Mouse (Mus musculus): ENCODE results near the gene Chchd6. TPM values are rescaled to one million over a fixed set of nuclear protein-coding genes. Genes with fewer than 3 reads are reported as not detected.

The Chchd6 gene
- total RNA-seq (2021) (10 to 100 TPM; 26.3 to 39.4 TPM), polyA plus RNA-seq (2012; rRNA removed) (34.2 and 54.1 TPM in 2 replicates)
- long read RNA-seq, transcript Chchd6-201 (8 exons, 1,121 nt): major isoform, 58 of 65 reads
- long read RNA-seq, partial matches to known transcripts: 4 of 65 reads
- long read RNA-seq, other reads (novel, unspliced or antisense): 2 of 65 reads

DNA sequence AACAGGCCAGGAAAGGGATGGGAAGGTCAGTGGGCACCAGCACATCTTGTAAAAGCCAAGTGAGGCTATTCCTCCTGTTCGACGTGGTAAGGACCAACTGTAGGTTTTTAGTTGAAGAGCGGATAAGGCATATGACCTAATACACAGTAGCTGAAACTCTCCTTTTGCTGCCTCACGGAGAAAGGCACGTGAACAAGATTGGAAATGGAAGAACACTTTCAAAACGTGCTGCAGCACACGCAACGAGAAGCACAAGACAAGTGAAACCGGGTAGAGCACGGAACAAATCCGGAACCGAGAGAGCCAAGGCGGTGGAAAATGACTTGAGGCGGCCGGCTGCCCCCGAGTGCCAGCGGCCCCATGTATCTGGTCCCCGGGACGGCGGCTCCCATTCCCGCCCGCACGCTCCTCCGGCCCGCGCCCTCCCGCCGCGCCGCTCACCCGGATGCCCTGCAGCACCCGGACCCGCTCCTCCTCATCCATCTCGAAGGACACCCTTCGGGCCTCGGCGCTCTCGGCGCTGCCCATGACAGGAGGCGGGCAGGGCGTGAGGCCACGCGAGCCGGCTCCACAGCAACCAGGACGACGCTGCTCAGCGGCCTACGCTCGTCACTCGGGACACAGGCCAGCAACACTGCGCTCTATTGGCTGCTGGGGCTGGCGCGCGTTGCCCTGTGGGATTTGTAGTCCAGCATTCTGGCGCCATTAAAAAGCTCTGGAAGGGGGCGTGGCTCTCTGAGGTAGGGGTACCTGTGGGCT is at the start of gene Chchd6:
Gene Chchd6, minus strand, starts transcription at position 635 of the 759 bp plus-strand sequence.
- peak; percentile 96 for DNase-seq

DNA sequence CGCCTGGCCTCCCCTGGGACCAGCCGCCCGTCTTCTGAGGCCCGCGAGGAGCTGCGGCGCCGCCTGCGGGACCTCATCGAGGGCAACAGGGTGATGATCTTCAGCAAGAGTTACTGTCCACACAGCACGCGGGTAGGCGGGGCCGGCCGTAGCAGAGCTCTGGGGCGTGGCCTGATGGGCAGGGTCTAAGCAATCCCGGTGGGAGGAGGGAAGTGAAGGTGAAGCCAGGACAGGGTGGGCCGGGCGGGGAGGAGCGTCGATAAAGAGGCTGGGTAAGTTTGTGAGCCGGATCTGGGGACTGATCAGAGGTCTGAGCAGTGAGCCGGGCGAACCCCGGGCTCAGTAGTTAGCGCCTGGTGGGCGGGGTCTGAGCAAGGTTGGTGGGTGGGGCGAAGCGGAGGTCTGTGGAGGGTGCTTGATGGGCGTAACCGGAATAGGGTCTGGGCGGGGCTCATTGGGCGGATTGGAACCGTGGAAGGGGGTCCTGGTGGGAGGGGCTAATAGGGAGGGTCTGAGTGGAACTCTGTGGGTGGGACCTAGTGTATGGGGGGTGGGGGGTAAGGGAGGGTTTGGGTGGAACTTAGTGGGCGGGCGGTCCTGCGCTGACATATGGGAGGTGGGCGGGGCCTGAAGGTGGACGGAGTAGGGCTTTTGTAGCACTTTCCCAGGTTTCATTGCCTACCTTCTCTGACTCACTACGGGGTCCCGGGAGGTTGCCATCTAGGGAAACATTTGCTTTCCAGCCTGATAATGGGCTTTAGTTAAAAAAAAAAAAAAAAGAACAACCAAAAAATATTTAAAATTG is 49.0 kb upstream of the Chchd6 start:
- peak; percentile 96 for DNase-seq

GRCm38 (mm10) chr6:89643798-89644270 is 48.4 kb upstream of the Chchd6 start, which contains the start of gene Txnrd3:
Txnrd3 (plus strand) TSS chr6:89643988.
- peak; percentile 97 for DNase-seq

DNA sequence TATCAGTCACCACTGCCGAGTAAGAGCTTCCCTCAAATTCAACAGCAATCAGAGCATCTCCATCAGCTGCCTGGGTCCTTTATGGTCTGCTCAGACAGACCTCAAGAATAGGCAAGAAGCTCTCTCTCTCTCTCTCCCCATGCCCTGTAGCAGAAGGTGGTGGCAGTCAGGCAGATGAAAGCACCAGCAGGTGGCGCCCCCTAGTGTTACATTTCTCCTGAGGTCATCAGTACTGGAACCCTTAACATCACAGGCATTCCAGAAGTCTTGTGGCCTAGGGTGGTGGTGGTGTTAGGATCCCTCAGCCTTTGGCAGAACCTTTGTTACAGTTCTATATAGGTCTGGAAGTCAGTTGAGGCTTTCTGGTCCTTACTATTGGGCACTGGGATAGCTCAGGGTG is 43.6 kb upstream of the Chchd6 start:
- DNase-seq: peak; percentile 35

GRCm38 (mm10) chr6:89637977-89638376 is 42.5 kb upstream of the Chchd6 start:
- no peak for DNase-seq

GRCm38 (mm10) chr6:89634400-89634799 is 38.9 kb upstream of the Chchd6 start:
- no peak for DNase-seq

DNA sequence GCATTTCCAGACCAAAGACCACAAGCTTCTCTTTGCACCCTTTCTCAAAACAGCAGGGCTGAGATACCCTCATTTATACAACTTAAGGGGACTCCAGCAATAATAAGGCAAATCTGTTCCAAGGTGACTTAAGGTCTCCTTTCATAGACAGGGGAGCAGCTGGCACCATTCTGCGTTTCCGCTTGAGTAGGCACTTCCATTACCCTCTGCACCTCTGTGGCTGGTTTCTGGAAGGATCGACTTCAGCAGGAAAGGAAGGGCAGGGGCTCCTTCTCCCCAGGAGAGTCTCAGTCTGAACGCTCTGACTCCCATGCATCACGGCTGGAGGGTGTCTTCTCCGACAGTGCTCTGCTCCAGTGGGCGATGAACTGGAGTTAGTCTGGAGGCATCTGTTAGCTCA is 37.7 kb upstream of the Chchd6 start:
- DNase-seq: no peak

DNA sequence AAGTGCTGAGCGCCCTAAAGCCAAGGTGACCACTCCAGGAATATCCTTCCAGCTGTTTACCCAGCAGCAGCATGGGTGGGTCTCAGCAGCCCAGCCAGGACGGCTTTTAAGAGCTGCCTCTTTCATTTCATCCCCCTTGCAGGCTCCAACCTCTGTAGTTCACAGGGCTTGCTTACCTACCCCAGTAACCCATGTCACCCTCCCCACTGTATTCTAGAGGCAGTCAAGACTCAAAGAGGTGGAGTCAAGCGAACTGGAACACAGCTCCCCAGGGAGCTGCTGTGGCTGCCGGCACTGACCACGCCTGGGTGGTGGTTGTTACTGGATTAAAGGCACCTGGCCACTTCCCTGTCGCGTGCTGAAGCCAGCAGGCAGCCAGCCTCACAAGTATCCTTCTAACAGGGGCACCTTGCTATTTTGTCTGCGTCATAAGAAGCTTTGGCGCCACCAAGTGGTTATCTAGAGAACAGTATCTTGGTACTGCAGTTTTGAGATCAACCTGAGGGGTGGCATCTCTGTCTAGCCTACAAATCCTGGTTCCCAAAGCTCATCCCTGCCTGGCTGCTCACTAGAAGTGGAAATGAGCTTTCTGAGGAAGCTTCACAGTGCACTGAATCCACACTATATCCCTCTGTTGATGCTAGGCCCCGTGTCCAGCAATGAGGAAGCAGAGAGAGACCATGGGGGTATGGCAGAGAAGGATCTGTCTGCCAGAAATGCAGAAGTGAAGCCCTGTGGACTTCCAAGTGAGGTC is 36.5 kb upstream of the Chchd6 start:
- DNase-seq: peak; percentile 75

DNA sequence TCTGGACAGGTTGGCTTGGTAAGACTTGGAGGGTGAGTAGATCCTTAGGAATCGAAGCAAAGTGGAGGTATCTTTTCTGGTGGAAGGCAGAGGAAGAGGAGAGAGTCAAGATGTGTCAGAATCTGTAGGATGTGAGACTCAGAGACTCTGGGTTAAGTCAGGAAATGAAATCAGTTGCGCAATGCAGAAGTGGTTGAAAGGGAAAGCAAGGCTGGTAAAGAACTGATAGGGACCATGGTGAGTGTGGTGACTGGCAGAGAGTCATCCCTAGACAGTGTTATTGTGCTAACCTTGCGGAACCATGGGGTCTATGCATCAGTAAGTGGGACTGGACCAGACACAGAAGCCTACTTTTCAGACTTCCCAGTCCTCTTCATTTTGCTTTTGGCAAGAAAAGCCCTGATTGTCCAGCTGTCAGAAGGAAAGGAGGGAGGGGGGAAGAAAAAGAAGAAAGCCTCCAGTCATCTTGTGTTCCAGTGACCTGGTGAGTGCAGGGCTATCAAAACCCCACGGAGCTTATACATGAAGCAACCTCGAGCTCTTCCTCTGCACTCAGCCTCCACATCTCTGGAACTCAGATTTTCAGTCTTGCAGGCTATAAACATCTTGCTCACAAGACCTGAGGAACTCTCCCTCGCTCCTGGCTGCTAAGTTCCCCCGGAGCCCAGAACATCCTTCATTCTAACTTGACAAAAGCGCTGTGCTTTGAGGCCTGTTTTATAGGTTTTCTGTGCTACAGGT is 32.8 kb upstream of the Chchd6 start:
- DNase-seq: no peak

DNA sequence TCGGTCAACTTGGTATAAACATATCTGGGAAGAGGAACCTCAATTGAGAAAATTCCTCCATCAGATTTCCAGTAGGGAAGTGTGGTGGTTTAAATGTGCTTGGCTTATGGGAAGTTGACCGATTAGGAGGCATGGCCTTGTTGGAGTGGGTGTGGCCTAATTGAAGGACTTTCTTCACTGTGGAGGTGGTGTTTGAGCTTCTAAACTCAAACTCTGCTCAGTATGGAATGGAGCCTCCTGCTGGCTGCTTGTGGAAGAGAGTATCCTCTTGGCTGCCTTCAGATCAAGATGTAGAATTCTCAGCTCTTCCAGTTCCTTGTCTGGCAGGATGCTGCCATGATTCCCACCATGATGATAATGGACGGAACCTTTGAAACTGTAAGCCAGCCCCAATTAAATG is 27.2 kb upstream of the Chchd6 start:
- DNase-seq: no peak

DNA sequence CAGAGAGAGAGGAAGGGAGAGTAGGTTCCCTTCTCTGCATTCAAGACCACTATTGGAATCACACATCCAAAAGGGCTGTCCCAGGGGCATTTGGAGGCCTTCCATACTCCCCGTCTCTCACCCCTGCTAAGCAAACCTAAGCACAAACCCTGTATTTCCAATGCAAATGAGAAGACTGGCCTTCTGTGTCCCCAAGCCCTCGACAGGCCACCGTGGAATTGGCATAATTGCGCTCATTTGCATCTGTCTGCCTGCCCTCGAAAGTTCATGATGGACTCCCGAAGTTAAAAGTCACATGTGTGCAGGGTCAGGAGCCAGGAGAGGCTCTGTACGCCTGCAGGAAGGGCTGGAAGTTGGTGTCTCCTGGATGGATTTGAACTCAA is 19.9 kb upstream of the Chchd6 start:
- no peak for DNase-seq

DNA sequence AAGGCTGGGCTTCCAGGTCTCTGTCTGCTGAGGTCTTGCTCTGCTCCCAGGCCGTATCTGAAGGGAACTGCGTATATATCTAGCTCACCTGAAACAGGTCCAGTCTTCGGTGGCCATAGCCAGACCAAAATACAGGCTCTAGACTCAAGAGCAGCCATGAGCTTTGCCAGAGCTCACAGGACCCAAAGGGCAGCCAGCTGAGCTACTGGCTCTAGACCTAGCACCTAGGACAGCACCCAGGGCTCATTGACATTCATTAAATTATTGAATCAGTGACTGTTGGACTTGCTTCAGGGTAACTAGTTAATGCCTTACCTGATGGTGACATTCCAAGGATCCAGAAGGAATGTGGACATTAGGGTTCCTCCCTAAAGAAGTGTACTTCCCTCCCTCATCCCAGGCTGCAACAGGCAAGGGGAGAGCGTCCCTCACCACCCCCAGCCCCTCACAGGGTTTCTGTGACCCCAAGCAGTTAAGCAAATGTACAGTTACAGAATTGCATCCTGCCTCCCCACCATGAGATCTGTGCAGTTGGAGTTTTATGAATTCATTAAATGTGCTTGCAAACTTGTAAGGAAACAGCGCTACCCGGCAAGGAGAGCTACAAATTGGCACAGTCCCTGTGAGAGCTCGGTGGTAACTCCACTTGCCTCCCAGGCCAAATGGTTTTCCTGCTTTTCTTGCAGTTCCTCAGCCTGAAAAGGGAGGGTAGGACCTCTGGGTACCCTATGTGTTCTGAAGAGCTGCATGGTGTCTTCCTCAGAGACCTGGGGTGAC is 19.3 kb upstream of the Chchd6 start:
- DNase-seq: no peak

DNA sequence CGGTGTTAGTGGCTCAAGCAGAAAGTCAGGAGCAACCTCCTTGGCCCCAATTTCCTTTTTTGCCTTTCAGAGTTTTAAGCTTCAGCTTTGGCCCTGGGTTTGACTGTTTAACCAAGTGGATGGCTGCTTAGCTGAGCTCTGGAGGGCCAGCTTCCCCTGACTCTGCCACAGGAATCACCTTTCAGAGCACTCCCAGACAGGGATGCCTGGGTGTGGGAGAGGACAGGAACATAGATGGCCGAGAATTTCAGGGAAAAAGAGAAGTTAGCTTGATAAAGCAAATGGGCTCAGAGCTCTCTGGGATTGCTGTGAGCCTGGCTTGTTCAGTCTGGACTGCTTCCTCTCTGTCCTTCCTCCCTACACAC is 18.6 kb upstream of the Chchd6 start:
- DNase-seq: no peak

DNA sequence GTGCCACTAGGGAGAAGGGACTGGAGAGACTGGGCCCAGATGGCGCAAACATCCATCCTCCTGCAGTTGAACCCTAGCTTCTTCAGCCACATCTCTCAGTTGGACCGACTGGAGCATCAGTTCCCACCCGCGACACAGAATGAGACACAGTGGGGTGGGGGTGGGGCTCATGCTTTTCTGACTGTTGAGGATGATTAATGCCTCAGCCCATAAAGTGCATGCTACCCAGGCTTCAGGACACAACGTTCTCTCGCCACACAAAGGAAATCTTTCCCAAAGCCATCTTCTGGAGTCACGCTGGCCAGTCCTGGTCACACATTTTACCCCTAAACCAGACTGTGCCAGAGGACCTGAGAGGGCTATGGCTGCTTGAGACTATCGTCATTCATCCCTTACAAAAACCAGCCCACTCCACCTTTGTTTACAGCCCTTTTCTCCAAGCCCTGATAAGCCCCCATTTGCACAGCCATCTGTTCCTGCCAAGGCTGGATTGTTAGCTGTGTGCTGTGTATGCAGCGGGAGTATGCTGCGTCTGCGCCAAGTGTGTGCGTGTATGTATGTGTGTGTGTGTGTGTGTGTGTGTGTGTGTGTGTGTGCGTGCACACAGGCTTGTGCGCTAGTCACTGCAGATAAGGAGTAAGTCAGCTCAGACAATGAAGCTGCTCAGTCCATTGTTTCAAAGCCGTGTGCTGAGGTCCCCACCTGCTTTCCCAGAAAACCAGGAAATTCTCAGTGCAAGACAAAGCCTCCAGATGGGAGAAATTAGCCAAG is 18.1 kb upstream of the Chchd6 start:
- no peak for DNase-seq

GRCm38 (mm10) chr6:89607999-89608398 is 12.5 kb upstream of the Chchd6 start:
- DNase-seq: no peak

DNA sequence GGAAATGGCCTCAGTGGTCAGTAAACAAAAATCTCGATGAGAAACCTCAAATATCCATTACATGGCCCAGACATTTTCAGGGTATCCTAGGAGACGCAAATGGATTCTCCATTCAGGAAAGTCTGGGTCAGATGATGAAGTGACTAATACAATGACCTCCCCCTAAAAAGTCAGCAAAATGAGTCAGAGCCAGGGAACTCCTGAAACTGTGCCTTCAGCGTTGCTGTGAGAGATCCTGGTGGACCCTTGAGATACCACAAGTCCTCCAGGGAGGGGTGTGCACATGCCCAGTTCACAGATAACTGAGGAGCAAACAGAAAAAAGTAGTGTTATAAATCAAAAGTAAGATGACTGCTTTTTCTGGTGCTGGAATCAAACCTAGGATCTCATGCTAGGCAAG is 10.6 kb upstream of the Chchd6 start:
- DNase-seq: peak; percentile 49

GRCm38 (mm10) chr6:89596510-89596909 is 1.1 kb upstream of the Chchd6 start:
- no peak for DNase-seq

DNA sequence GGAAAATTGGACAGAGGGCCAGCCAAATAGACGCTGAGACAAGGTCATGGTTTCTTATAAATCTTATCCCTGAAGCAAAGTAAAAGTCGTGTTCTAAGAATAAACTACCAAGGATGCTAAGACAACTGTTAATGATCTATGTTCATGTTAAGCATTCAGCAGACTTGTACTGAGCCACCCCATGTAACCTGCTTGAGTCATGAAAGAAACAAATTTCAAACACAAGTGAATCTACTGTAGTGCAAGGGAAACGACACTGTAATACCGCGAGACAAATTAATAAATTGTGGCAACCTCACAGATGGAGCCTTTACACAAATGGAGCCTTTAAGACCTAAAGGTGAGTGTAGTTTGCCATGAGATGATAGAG is 310 bp upstream of the Chchd6 start:
- DNase-seq: no peak

DNA sequence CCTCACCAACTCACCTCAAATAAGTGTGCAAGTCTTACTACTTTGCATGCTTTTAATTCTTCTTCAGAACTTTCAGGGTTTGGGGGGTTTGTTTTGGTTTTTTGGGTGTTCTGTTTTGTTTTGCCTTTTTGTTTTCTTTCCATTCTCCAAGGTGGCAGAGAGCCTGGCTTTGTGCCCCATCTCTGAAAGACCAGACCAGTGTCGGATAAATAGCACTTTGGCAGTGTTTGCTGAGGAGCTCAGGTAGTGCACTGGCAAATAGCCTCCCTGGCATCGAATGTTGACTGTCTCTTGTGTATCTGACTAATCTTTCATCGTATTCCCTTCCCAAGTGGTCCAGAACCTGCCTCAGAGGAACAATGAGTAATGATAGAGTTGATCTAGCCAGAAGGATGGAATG is 3.4 kb downstream of the Chchd6 start:
- no peak for DNase-seq

GRCm38 (mm10) chr6:89591531-89591930 is 3.9 kb downstream of the Chchd6 start:
- DNase-seq: no peak
